Mouse (Mus musculus): Measurements from ENCODE around the gene Unc5a. TPM values are rescaled to one million over a fixed set of nuclear protein-coding genes. Genes with fewer than 3 reads are reported as not detected.

Unc5a gene
- total and polyA plus RNA-seq, 3 experiments: not detected

- H3K27me3 ChIP-seq (ENCODE audit: control insufficient read depth in 1 of 2, insufficient read depth in 2 of 2, low read length in 2 of 2): no peaks in the 10 kb centered on the region
- no peak overlapping the region for H3K9ac ChIP-seq (ENCODE audit: control insufficient read depth, low read depth, low read length, poor library complexity, severe bottlenecking)
- H3K79me2 ChIP-seq (ENCODE audit: control insufficient read depth, insufficient read depth, low read length, poor library complexity): no peaks in the 10 kb centered on the region
- H3K36me3 ChIP-seq (ENCODE audit: control insufficient read depth in 1 of 2, insufficient read depth in 2 of 2, low read length in 2 of 2): no peaks in the 10 kb centered on the region
- TF ChIP-seq ZC3H11A (IDR thresholded peaks at IDR 0.05; ENCODE audit: low read depth, low read length) (no peak), USF1 (IDR thresholded peaks at IDR 0.05; ENCODE audit: low read depth, low read length) (no peak), E2F4 (IDR thresholded peaks at IDR 0.05; ENCODE audit: borderline replicate concordance, low read depth, low read length) (no peak), TCF12 (IDR thresholded peaks at IDR 0.05; ENCODE audit: low read depth, low read length) (no peak), ETS1 (IDR thresholded peaks at IDR 0.05; ENCODE audit: low read depth, low read length) (no peak), MXI1 (IDR thresholded peaks at IDR 0.05; ENCODE audit: low read depth, low read length) (no peak), NRF1 (IDR thresholded peaks at IDR 0.05; ENCODE audit: insufficient read depth, low read depth, low read length, poor library complexity, severe bottlenecking) (no peak), MYC (IDR thresholded peaks at IDR 0.05; ENCODE audit: low read depth, low read length) (no peak), SMC3 (IDR thresholded peaks at IDR 0.05; ENCODE audit: low read depth, low read length) (no peak), HCFC1 (IDR thresholded peaks at IDR 0.05; ENCODE audit: low read depth, low read length) (no peak), CTCF (IDR thresholded peaks at IDR 0.05 in 2 of 3, conservative IDR thresholded peaks at IDR 0.05 in 1 of 3; ENCODE audit: control insufficient read depth in 1 of 3, insufficient read depth in 1 of 3, low read depth in 2 of 3, low read length in 3 of 3, poor library complexity in 1 of 3, severe bottlenecking in 1 of 3) (no peak), TAL1 (IDR thresholded peaks at IDR 0.05; ENCODE audit: low read length) (no peak), TBP (IDR thresholded peaks at IDR 0.05; ENCODE audit: low read depth, low read length) (no peak), CHD2 (IDR thresholded peaks at IDR 0.05; ENCODE audit: low read length) (no peak), NELFE (IDR thresholded peaks at IDR 0.05; ENCODE audit: low read depth, low read length) (no peak), KAT2A (conservative IDR thresholded peaks at IDR 0.05; ENCODE audit: low read depth, low read length) (no peak)
- H3K4me1 ChIP-seq (ENCODE audit: control insufficient read depth in 1 of 2, insufficient read depth in 2 of 2, low read length in 2 of 2): no peaks in the 10 kb centered on the region
- no peaks in the 10 kb centered on the region for H3K9me3 ChIP-seq (replicated peaks; ENCODE audit: insufficient read depth, low read length)
- no peak for DNase-seq (ENCODE audit: low read depth, low spot score)
- H3K27ac ChIP-seq (ENCODE audit: control insufficient read depth, low read depth, low read length): no peak overlapping the region
- no peak overlapping the region for H3K4me3 ChIP-seq (ENCODE audit: control insufficient read depth in 1 of 2, insufficient read depth in 1 of 2, low read depth in 2 of 2, low read length in 2 of 2)
These were observed 19.4 kb downstream of the Unc5a start for GRCm38 (mm10) chr13:54968636-54969035.

GRCm38 (mm10) chr13:54969513-54969912 lies 20.3 kb downstream of the Unc5a start:
- Histone ChIP-seq H3K27me3 (ENCODE audit: control insufficient read depth in 1 of 2, insufficient read depth in 2 of 2, low read length in 2 of 2) (no peaks in the 10 kb centered on the region), H3K4me1 (ENCODE audit: control insufficient read depth in 1 of 2, insufficient read depth in 2 of 2, low read length in 2 of 2) (no peaks in the 10 kb centered on the region)

More at GRCm38 (mm10) chr13:54969513-54969912, 20.3 kb downstream of the Unc5a start:
- DNase-seq (ENCODE audit: low read depth, low spot score): no peak
- Histone ChIP-seq H3K9ac (ENCODE audit: control insufficient read depth, low read depth, low read length, poor library complexity, severe bottlenecking) (no peak overlapping the region), H3K36me3 (ENCODE audit: control insufficient read depth in 1 of 2, insufficient read depth in 2 of 2, low read length in 2 of 2) (no peaks in the 10 kb centered on the region), H3K27ac (ENCODE audit: control insufficient read depth, low read depth, low read length) (no peak overlapping the region), H3K4me3 (ENCODE audit: control insufficient read depth in 1 of 2, insufficient read depth in 1 of 2, low read depth in 2 of 2, low read length in 2 of 2) (no peak overlapping the region), H3K9me3 (replicated peaks; ENCODE audit: insufficient read depth, low read length) (no peaks in the 10 kb centered on the region), H3K79me2 (ENCODE audit: control insufficient read depth, insufficient read depth, low read length, poor library complexity) (no peaks in the 10 kb centered on the region)
- no peak for TF ChIP-seq ZKSCAN1 (IDR thresholded peaks at IDR 0.05; ENCODE audit: low read depth, low read length)
- TF ChIP-seq KAT2A (conservative IDR thresholded peaks at IDR 0.05; ENCODE audit: low read depth, low read length): no peak
- TF ChIP-seq MEF2A (IDR thresholded peaks at IDR 0.05; ENCODE audit: extremely low read depth, insufficient replicate concordance, low read depth, low read length, poor library complexity, severe bottlenecking): no peak
- TF ChIP-seq MXI1 (IDR thresholded peaks at IDR 0.05; ENCODE audit: low read depth, low read length): no peak
- TF ChIP-seq RCOR1 (IDR thresholded peaks at IDR 0.05; ENCODE audit: low read depth, low read length): no peak
